Mouse (Mus musculus): Measurements from ENCODE around the gene Taok3. TPM values are rescaled to one million over a fixed set of nuclear protein-coding genes. Genes with fewer than 3 reads are reported as not detected.

Taok3 gene
- polyA plus RNA-seq, 1 experiment from 2014 or later, result 35.2 TPM

GRCm38 (mm10) chr5:117303691-117304579 lies 184.0 kb downstream of the Taok3 start:
- ChIA-PET CTCF (interaction anchor here (0.8 to 6.1 kb wide), 15 partner anchors 10 to 209 kb away, joined by 3 to 101 read pairs (median 7); partner anchors contain the start of genes Pebp1, Taok3 and Wsb2), POLR2A (interaction anchor here (2.5 kb wide), 1 partner anchor 185 kb away, joined by 6 read pairs; the partner anchor contains the start of gene Taok3)
- in situ Hi-C loops (cut with MboI; ENCODE audit: low pct_unique_long_range_greater_than_20kb), result no loop called here
- no peaks in the 10 kb centered on the region for H3K27me3 ChIP-seq
- no peak for TF ChIP-seq CTCF (IDR thresholded peaks at IDR 0.05)
- DNase-seq (ENCODE audit: low read depth, low spot score), result no peak
- no peak for ATAC-seq

- no peaks in the 10 kb centered on the region for H3K27me3 ChIP-seq
- DNase-seq (ENCODE audit: low read depth, low spot score) (no peak), ATAC-seq (peak; percentile 58)
- in situ Hi-C loops (cut with MboI; ENCODE audit: low pct_unique_long_range_greater_than_20kb), result loop anchor here (5.0 kb wide), 2 partner anchors 187 to 188 kb away; partner anchors contain the start of gene Suds3
- TF ChIP-seq CTCF (IDR thresholded peaks at IDR 0.05), result peak; percentile 89
- CTCF ChIA-PET, result interaction anchor here (0.8 to 6.1 kb wide), 29 partner anchors 9 to 1282 kb away, joined by 3 to 101 read pairs (median 4); partner anchors contain the start of genes Pebp1, Suds3, Taok3 and Wsb2
- POLR2A ChIA-PET, result interaction anchor here (2.5 kb wide), 1 partner anchor 186 kb away, joined by 6 read pairs; the partner anchor contains the start of gene Taok3
These were observed 185.0 kb downstream of the Taok3 start for GRCm38 (mm10) chr5:117304947-117305346.

GRCm38 (mm10) chr5:117305754-117306153 lies 185.8 kb downstream of the Taok3 start:
- ChIA-PET CTCF (interaction anchor here (1.0 to 6.1 kb wide), 24 partner anchors 8 to 1282 kb away, joined by 3 to 101 read pairs (median 4); partner anchors contain the start of genes Pebp1, Suds3, Taok3 and Wsb2), POLR2A (interaction anchor here (2.5 kb wide), 1 partner anchor 187 kb away, joined by 6 read pairs; the partner anchor contains the start of gene Taok3)
- in situ Hi-C loops (cut with MboI; ENCODE audit: low pct_unique_long_range_greater_than_20kb), result loop anchor here (5.0 kb wide), 2 partner anchors 187 to 188 kb away; partner anchors contain the start of gene Suds3
- DNase-seq (ENCODE audit: low read depth, low spot score), result no peak
- no peak for ATAC-seq
- H3K27me3 ChIP-seq, result no peaks in the 10 kb centered on the region
- TF ChIP-seq CTCF (IDR thresholded peaks at IDR 0.05), result peak; percentile 22

- POLR2A ChIA-PET, result interaction anchor here (0.6 to 1.1 kb wide), 3 partner anchors 81 to 376 kb away, joined by 3 to 4 read pairs (median 3); no protein-coding TSS in a partner anchor
- H3K27me3 ChIP-seq, result no peaks in the 10 kb centered on the region
- ATAC-seq, result no peak
- in situ Hi-C loops (cut with MboI; ENCODE audit: low pct_unique_long_range_greater_than_20kb), result loop anchor here (5.0 kb wide), 2 partner anchors 185 to 190 kb away; partner anchors contain the start of gene Suds3
- TF ChIP-seq CTCF (IDR thresholded peaks at IDR 0.05), result peak; percentile 63
- no peak for DNase-seq (ENCODE audit: low read depth, low spot score)
- CTCF ChIA-PET, result interaction anchor here (0.8 to 6.1 kb wide), 10 partner anchors 10 to 192 kb away, joined by 3 to 101 read pairs (median 10); partner anchors contain the start of genes Pebp1, Suds3, Taok3 and Wsb2
These were observed 186.9 kb downstream of the Taok3 start for GRCm38 (mm10) chr5:117306826-117307225.

- ChIA-PET CTCF (interaction anchor here (0.6 to 6.1 kb wide), 16 partner anchors 9 to 193 kb away, joined by 3 to 101 read pairs (median 4); partner anchors contain the start of genes Pebp1, Suds3 and Wsb2), POLR2A (interaction anchor here (0.6 to 1.1 kb wide), 2 partner anchors 188 to 375 kb away, joined by 3 read pairs; no protein-coding TSS in a partner anchor)
- in situ Hi-C loops (cut with MboI; ENCODE audit: low pct_unique_long_range_greater_than_20kb), result loop anchor here (5.0 kb wide), 2 partner anchors 185 to 190 kb away; partner anchors contain the start of gene Suds3
- DNase-seq (ENCODE audit: low read depth, low spot score), result no peak
- H3K27me3 ChIP-seq, result no peaks in the 10 kb centered on the region
- ATAC-seq, result peak; percentile 82
- TF ChIP-seq CTCF (IDR thresholded peaks at IDR 0.05), result peak; percentile 97
These were observed 187.8 kb downstream of the Taok3 start for GRCm38 (mm10) chr5:117307699-117308098.

- POLR2A ChIA-PET, result interaction anchor here (0.6 to 1.9 kb wide), 2 partner anchors 44 to 135 kb away, joined by 3 to 6 read pairs; partner anchors contain the start of gene Wsb2
- in situ Hi-C loops (cut with MboI; ENCODE audit: low pct_unique_long_range_greater_than_20kb), result loop anchor here (5.0 kb wide), 1 partner anchor 74 kb away; the partner anchor contains the start of gene Rfc5
- no peak for ATAC-seq
These were observed 193.5 kb downstream of the Taok3 start for GRCm38 (mm10) chr5:117313420-117313819.

GRCm38 (mm10) chr5:117313909-117314308 lies 194.0 kb downstream of the Taok3 start:
- H3K27me3 ChIP-seq, result no peaks in the 10 kb centered on the region
- ChIA-PET CTCF (interaction anchor here (1.5 to 1.7 kb wide), 3 partner anchors 9 to 34 kb away, joined by 4 to 12 read pairs (median 4); no protein-coding TSS in a partner anchor), POLR2A (interaction anchor here (0.8 kb wide), 1 partner anchor 45 kb away, joined by 4 read pairs; no protein-coding TSS in a partner anchor)
- DNase-seq (ENCODE audit: low read depth, low spot score) (no peak), ATAC-seq (no peak)
- in situ Hi-C loops (cut with MboI; ENCODE audit: low pct_unique_long_range_greater_than_20kb), result loop anchor here (5.0 kb wide), 1 partner anchor 73 kb away; the partner anchor contains the start of gene Rfc5
- no peak for TF ChIP-seq CTCF (IDR thresholded peaks at IDR 0.05)

More at GRCm38 (mm10) chr5:117313420-117313819, 193.5 kb downstream of the Taok3 start:
- TF ChIP-seq CTCF (IDR thresholded peaks at IDR 0.05), result no peak
- H3K27me3 ChIP-seq, result no peaks in the 10 kb centered on the region
- no peak for DNase-seq (ENCODE audit: low read depth, low spot score)
- CTCF ChIA-PET, result interaction anchor here (1.5 to 1.7 kb wide), 3 partner anchors 8 to 34 kb away, joined by 4 to 12 read pairs (median 4); no protein-coding TSS in a partner anchor

GRCm38 (mm10) chr5:117314587-117315428 lies 194.9 kb downstream of the Taok3 start:
- CTCF ChIA-PET, result interaction anchor here (1.2 to 2.9 kb wide), 3 partner anchors 9 to 22 kb away, joined by 4 to 20 read pairs (median 4); no protein-coding TSS in a partner anchor
- no peak for TF ChIP-seq CTCF (IDR thresholded peaks at IDR 0.05)
- POLR2A ChIA-PET, result interaction anchor here (0.6 to 0.8 kb wide), 2 partner anchors 44 to 123 kb away, joined by 3 to 4 read pairs; no protein-coding TSS in a partner anchor
- ATAC-seq (no peak), DNase-seq (ENCODE audit: low read depth, low spot score) (no peak)
- H3K27me3 ChIP-seq, result no peaks in the 10 kb centered on the region
- in situ Hi-C loops (cut with MboI; ENCODE audit: low pct_unique_long_range_greater_than_20kb), result loop anchor here (5.0 kb wide), 1 partner anchor 72 kb away; the partner anchor contains the start of gene Rfc5

Measured in Patski (cell line).